Mouse (Mus musculus): Measurements from ENCODE around the gene Glt28d2.

The Glt28d2 gene

GRCm38 (mm10) chr3:85878911-85879310 lies 8.4 kb downstream of the Glt28d2 start:
- no peak for DNase-seq (ENCODE audit: low spot score in 2 of 2)

- DNase-seq (ENCODE audit: low spot score in 2 of 2): no peak
These were observed 23.3 kb downstream of the Glt28d2 start for GRCm38 (mm10) chr3:85863996-85864395.

- no peak for DNase-seq (ENCODE audit: low spot score in 2 of 2)
These were observed 24.4 kb downstream of the Glt28d2 start for GRCm38 (mm10) chr3:85862886-85863285.

DNA sequence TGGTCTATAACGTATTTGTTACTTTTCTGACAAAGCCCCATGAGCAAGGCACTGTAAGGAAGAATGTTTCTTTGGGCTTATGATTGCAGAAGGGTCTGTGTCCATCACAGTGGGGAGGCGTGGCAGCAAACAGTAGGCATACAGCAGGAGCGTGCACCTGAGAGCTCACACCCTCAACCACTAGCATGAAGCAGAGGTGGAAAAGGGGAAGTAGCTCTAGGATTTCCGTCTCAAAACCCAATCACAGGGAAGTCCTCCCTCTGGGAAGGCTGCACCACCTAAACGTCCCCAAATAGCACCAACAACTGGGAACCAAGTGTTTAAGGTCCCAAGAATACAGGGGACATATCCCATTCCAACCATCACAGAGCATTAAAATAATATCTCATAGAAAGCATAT lies 26.3 kb downstream of the Glt28d2 start:
- no peak for DNase-seq (ENCODE audit: low spot score in 2 of 2)

- DNase-seq (ENCODE audit: low spot score in 2 of 2): no peak
These were observed 28.0 kb downstream of the Glt28d2 start for GRCm38 (mm10) chr3:85859311-85859710.

DNA sequence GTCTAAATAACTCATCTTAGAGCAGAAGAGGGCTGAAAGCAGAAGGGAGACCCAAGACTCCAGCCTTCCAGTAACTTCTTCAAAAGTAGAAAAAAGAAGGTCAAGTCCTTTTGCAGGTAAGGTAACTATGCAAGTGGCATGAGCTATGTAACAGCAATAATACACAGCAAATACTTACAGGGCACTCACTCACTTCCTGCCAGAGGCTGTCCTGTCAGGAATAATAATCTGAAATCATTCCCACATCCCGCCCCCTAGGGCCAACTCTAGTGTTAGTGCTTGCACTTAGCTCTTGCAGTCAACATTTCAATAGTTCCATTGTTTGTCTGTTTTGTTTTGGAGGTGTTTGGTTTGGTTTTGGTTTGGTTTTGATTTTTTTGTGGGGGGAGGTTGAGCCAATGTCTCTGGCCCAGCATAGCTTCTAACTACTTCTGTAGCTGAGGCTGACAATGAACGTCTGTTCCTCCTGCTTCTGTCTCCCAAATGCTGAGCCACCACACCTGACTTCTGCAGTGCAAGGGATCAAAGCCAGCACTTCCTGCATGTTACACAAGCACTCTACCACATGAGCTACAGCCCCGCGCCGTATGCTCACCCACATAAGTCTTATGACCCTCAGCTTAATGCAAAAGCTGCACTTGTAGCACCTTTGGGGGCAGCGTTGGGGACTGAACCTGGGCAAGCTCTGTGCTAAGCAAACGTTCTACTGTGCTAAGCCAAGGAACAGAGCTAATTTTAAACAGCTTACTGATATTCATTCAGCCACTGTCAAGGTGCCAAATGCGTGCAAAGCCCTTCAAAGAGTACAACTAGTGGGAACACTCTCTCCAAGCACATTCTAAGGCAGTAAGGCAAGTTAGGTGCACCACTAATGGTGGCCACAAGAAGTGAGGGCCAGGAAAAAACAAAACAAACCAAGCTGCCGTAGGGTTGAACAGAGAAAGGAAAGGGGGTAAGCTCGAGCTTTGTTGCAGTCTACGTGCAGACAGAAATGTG lies 28.9 kb downstream of the Glt28d2 start:
- no peak for DNase-seq (ENCODE audit: low spot score in 2 of 2)

- DNase-seq (ENCODE audit: low spot score in 2 of 2): no peak
These were observed 30.2 kb downstream of the Glt28d2 start for GRCm38 (mm10) chr3:85857083-85857482.

- DNase-seq (ENCODE audit: low spot score in 2 of 2): no peak
These were observed 31.4 kb downstream of the Glt28d2 start for GRCm38 (mm10) chr3:85855947-85856346.

DNA sequence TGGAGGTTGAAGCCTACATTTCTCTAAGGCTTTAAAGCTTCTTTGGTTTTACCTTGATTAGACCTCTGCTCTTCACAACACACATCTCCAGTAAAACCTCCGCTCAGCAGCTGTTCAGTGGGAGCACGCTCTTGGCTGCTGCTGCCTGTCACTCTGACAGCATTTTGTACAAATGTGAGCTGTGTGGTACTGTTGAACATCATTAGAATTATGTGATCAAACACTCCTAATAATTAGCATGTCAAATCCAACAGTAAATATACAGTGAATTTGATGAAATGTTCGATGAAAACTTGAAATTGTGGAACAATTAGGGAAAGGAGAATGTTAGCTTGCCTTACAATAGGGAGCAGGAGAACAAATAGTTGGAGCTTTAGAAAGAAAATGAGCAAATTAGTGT lies 32.3 kb downstream of the Glt28d2 start:
- no peak for DNase-seq (ENCODE audit: low spot score in 2 of 2)

DNA sequence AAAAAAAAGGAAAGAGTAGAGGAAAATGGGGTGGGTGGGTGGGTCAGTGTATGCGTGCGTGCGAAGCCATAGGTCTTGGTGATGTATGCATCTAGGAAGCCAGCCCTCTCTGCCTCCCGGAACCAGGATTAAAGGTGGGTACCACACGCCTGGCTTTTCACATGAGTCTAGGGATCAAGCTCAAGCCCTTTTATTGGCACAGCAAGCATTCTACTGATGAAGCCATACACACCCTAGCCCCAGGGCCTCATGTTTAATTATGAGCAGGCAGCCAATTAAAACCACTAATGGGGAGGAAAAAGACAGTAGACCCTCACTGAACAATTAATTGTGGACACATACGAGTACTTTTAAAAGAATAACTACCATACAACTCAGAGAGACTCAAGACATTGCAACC lies 33.2 kb downstream of the Glt28d2 start:
- no peak for DNase-seq (ENCODE audit: low spot score in 2 of 2)

- DNase-seq (ENCODE audit: low spot score in 2 of 2): no peak
These were observed 33.6 kb downstream of the Glt28d2 start for GRCm38 (mm10) chr3:85853715-85854114.

GRCm38 (mm10) chr3:85850079-85850478 lies 37.2 kb downstream of the Glt28d2 start:
- DNase-seq (ENCODE audit: low spot score in 2 of 2): no peak

- DNase-seq (ENCODE audit: low spot score in 2 of 2): no peak
These were observed 41.0 kb downstream of the Glt28d2 start for GRCm38 (mm10) chr3:85846316-85846715.

- DNase-seq (ENCODE audit: low spot score in 2 of 2): no peak
These were observed 42.0 kb downstream of the Glt28d2 start for GRCm38 (mm10) chr3:85845341-85845740.

DNA sequence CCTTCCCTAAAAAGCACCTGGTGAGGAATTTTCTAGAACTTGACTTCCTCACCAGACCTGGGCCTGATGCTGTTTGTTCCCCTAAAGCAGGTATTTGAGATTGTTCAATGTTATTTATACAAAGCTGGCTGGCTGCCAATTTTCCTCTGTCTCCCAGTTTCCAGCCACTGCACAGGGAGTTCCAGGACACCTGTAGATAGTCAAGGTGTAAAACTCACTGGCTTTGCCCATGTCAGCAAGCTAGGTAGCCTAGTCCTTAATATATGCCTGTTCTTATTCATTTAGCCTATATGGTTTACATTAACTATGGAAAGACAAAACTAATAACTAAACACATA lies 44.5 kb downstream of the Glt28d2 start:
- DNase-seq (ENCODE audit: low spot score in 2 of 2): no peak

DNA sequence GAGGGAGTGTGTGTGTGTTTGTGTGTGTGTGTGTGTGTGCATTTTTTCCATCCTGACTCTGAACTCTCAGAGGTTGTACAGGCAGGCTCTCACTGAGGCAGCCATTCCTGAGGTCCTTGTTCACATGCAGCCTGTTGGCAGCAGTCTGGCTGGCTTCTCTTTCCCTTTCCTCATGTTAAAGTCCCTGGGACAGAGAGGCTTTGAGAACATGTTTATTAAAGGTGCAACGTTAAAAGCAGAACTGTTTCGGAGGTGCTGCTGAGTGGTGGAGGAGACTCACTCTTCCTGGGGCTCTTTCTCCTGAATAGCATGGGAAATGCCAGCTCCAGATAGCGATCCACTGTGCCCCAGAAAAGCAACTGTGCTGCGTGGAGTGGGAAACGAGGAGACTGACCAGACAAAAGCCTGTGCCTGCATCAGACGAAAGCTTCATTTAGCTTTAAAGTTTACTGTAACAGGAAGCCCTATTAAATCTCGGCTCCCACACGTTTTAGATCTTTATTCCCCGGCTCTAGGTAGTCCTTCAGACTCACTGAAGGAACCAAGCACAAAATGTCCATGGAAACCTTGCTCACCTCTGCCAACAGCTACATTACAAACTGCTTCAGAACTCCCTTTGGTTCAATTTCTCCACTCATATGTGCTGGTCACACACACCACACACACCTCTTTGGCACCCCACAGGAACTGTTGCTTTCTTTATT lies 45.0 kb downstream of the Glt28d2 start:
- no peak for DNase-seq (ENCODE audit: low spot score in 2 of 2)

DNA sequence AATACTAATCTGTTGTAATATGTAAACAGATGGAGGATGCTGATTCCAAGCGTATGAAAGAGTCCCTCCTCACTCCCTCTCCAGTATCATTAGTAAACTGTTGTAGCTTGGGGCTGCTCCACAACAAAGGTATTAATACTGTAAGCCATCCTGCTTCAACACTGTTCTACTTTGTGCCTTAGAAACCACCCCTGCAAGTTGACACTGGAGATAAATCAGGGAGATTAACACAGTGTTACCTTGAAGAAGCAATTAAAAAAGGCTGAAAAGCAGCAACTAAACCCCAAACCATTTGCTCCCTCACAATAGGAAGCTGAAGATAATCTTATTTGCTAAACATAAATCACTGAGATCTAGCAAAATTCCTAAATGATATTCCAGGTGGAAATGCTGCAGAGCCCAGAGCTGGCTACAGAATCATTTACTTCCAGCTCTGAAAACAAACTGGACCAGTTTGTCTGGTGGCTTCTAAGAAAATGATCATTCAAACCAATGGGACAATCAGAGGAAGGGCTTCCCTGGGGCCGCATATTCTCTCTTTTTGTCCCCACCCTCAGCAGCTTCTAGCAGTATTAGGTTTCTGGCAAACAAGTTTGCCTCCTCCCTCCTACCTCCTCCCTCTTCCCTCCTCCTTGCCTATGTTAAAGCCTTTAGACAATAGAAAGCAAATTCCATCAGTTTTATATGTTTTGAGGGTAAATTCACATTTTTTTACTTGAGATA lies 45.7 kb downstream of the Glt28d2 start:
- no peak for DNase-seq (ENCODE audit: low spot score in 2 of 2)

DNA sequence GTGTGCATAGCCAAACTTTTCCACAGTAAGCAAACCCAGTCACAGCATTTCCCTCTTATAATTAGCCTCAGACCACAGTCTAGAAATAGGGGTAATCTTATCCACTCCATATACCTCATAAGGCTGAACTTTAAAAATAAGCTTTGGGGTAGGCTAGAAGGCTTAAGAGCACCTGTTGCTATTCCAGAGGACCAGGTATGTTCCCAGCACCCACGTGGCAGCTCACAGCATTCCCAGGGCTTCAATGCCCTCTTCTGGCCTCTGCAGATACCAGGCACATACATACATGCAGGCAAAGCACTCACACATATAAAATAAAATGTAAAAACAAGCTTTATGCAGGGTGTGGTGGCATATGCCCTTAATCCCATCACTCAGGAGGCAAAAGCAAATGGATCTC lies 53.7 kb downstream of the Glt28d2 start:
- DNase-seq (ENCODE audit: low spot score in 2 of 2): no peak

DNA sequence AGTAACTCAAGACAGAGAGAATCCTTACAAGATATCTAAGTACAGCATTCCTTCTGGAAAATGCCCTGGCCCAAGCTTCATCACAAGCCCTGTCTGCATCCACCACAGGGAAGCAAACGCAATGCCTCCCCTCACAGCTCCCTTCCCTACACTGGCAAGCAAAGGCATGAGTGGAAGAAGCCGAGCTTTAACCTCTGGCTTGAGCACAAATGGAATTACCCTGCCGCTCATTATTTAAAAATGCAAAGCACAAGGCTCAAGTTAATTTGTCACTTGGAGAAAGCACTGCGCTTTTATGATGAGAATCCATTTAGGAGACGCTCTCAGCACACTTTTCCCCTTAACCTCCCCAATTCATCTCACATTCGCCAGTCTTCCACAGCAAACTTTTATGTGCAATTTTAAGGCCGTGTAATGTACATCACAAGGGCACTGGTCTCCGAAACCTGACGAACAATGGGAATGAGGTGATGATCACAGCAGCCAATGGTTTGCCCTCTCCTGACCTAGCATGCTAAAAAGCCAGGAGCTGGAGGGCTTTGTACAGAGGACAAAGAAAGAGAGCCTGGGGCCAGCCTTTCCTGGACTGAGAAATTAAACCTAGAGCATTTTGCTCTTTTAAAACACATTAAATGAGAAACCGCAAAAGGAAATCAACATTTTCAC lies 54.7 kb downstream of the Glt28d2 start:
- DNase-seq (ENCODE audit: low spot score in 2 of 2): no peak

DNA sequence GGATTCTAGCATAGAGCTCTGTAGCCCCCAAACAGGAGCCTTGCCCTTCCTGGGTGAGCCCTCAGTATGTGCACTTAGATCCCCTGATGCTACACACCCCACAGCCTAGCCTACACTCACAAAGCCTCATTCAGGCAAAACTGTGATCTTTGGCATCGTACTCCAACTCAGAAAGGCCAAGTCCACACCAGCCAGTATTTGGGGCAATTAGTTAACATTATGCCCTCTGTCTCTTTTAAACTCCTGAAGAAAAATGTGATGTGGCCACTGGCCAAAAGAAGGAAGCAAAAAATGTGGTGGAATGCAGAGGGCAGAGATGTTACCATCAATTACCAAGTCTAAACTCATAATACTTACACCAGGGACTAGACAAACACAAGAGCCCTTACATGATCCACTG lies 55.5 kb downstream of the Glt28d2 start:
- no peak for DNase-seq (ENCODE audit: low spot score in 2 of 2)

- peak in 1 of 2 experiments; percentile 27 for DNase-seq (ENCODE audit: low spot score in 2 of 2)
These were observed 58.3 kb downstream of the Glt28d2 start for GRCm38 (mm10) chr3:85829047-85829446.

GRCm38 (mm10) chr3:85827815-85828214 lies 59.5 kb downstream of the Glt28d2 start:
- no peak for DNase-seq (ENCODE audit: low spot score in 2 of 2)

Measured in urinary bladder, postnatal 36 days (tissue).